Mouse (Mus musculus) lung, postnatal 36 days (tissue): ENCODE measurements around the gene Olfr564.

Source experiments
- DNase-seq: peaks from one replicate; pipeline ENCODE4 v3.0.0; 2022; ENCODE audit warnings: mixed read lengths

Gene Olfr564

DNA sequence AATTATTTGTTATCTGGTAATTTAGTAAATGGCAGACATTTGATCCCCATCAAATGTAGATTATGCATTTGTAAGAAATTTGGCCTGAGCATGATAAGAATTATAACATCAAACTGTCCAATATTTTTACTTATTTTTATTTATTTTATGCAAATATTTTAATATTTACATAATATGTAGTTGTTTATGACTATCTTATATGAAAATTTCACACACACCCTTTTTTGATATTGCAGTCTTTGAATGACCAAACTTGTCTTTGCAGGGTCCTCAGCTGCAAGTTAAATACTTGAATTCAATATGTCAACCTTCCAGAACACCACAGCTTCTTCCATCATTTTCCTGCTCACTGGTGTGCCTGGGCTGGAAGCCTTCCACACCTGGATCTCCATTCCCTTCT, at the start of gene Olfr564:
Gene Olfr564, plus strand, starts transcription at position 301 of the 400 bp plus-strand sequence.
- no peak for DNase-seq

GRCm38 (mm10) chr7:102759266-102759665, 44.0 kb upstream of the Olfr564 start, which contains the start of the genes Olfr560 and Olfr78:
Gene Olfr560, minus strand, starts transcription at chr7:102759366.
Gene Olfr78, minus strand, starts transcription at chr7:102759471.
- DNase-seq: no peak

DNA sequence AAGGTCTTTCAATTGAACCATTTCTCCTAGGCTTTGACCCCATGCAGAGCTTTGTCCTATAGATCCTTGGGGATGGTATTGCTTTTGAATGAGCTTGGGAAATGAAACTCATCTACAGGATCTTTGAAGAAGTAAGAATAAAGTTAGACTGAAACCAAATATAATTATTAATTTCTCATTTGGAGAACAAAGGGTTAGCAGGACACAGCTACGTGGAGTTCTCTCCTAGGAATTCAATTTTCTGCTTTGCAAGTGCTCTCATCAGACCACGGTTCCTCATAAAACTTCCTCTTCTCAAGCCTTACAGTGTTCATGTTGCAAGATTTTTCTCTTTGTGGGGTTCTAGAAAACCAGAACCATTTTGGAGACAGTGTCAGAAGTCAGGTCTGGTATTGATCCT, 32.4 kb upstream of the Olfr564 start, which contains the start of gene Olfr561:
Gene Olfr561, plus strand, starts transcription at position 301 of the 400 bp plus-strand sequence.
- no peak for DNase-seq
